Mouse (Mus musculus): ENCODE measurements around the gene Actc1.

GRCm38 (mm10) chr2:114060071-114060591 lies 6.8 kb upstream of the Actc1 start:
- TF ChIP-seq CTCF (IDR thresholded peaks at IDR 0.05; ENCODE audit: low read depth) = no peak
- no peak for TF ChIP-seq EP300 (optimal IDR thresholded peaks at IDR 0.05)

All from stomach, postnatal 0 days (tissue).